Mouse (Mus musculus) adrenal gland, postnatal 14 days (tissue): ENCODE measurements around the gene 3110082I17Rik. TPM values are rescaled to one million over a fixed set of nuclear protein-coding genes. Genes with fewer than 3 reads are reported as not detected.
"Not testable (repeated sequence)": the region's sequence is repeated elsewhere in the genome, so short reads cannot be mapped to it uniquely, and the experiment has no call there.

Source experiments
- DNase-seq: peaks from one replicate; pipeline ENCODE4 v3.0.0; 2021; ENCODE audit warnings: mixed read lengths
- total RNA-seq: library from RNA; stranded (reverse); gene quantifications from 2 replicates; pipeline ENCODE4 v1.2.3, GENCODE M21; 2021

3110082I17Rik gene
- total RNA-seq, 1 experiment from 2014 or later: 11.2 TPM

GRCm38 (mm10) chr5:139353496-139353895 is 106.8 kb downstream of the 3110082I17Rik start:
- DNase-seq: peak; percentile 71

GRCm38 (mm10) chr5:139352317-139352716 is 108.0 kb downstream of the 3110082I17Rik start, which contains the start of gene Cyp2w1:
Cyp2w1 (plus strand) TSS chr5:139352617.
- no peak for DNase-seq

GRCm38 (mm10) chr5:139351628-139352027 is 108.7 kb downstream of the 3110082I17Rik start:
- DNase-seq: no peak

GRCm38 (mm10) chr5:139351134-139351533 is 109.2 kb downstream of the 3110082I17Rik start, which contains the start of gene Cox19:
Cox19 (minus strand) TSS chr5:139351418.
- DNase-seq: no peak

DNA sequence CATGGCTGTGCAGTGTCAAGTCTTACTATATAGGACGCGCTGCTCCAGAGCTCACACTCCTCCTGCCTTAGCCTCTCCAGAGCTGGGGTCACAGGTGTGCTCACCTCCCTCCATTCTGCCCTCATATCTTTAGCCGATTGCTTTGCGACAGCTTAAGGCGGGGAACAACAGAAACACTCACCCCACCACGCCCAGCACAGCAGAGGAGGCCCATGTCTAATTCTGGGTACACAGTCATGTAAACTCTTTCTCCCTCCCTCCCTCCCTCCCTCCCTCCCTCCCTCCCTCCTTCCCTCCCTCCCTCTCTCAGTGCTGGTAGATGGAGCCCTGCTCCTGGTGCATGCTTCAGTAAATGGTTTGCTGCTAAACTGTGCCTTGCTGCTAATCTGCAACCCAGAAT is 110.6 kb downstream of the 3110082I17Rik start:
- no peak for DNase-seq

DNA sequence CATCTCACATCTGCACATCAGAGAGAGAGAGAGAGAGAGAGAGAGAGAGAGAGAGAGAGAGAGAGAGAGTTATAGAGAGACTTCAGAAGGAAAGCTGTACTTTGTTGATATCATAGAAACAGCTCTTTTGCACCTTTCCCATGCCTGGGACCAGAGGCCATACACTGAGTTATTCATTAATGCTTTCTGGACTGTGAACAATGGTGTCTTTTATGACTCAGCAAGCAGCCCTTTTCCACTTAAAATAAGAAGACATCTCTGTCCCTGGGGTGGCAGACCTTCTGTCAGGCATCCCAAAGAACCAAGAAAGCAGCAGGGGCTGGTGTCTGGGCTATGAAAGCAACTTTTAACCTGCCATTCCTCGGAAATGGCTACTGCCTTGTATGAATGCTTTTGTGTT is 113.1 kb downstream of the 3110082I17Rik start:
- no peak for DNase-seq

DNA sequence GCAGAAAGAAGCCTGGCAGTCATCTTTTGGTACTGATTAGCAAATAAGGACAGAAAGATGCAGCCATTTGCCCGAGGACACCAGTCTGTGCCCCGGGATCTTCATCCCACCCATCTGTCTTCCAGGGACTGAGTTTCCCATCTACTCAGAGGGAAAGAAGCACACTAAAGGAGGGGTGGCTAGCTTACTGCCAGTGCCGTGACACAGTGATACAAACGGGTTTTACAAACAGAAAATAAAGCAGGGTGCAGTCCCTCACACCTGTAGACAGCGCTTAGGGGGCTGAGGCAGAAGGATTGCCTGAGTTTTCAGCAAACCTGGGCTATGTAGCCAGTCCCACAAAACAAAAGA is 115.0 kb downstream of the 3110082I17Rik start:
- no peak for DNase-seq

- peak; percentile 99 for DNase-seq
Observed at GRCm38 (mm10) chr5:139344687-139345363, 115.5 kb downstream of the 3110082I17Rik start.

DNA sequence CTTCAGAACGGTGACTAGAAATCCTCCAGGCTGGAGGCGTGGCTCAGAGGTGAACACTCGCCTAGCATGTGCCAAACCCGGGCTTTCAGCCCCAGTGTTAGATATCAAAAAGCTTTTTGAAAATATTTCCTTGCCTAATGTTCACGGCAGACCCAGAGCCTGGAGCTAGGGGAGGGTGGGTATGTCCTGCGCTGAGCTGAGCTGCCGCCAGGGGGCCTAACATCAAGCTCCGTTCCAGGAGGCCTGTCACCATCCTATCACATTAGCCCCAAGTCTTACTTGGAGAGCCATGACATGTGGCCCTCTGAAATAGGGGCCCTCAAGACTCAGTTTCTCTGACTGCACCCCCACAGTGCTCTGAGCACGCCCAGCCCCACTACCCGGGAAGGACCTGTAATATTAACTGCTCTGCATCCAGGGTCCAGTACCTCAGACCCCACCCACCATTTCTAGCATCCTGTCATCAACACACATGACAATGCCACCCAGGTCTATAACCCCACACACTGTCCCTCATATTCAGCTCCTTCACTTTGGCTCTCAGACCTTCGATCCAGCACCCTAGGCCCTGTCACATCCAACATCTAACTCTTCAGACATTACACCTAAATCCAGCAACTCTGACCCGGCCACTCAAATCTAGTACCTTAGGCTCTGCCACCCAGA is 116.2 kb downstream of the 3110082I17Rik start:
- DNase-seq: peak; percentile 91

GRCm38 (mm10) chr5:139338891-139339290 is 121.4 kb downstream of the 3110082I17Rik start:
- DNase-seq: no peak

GRCm38 (mm10) chr5:139338403-139338802 is 121.9 kb downstream of the 3110082I17Rik start:
- no peak for DNase-seq

- no peak for DNase-seq
Observed at GRCm38 (mm10) chr5:139337826-139338370, 122.4 kb downstream of the 3110082I17Rik start.

- no peak for DNase-seq
Observed at GRCm38 (mm10) chr5:139335634-139336033, 124.7 kb downstream of the 3110082I17Rik start.

- not testable (repeated sequence) for DNase-seq
Observed at GRCm38 (mm10) chr5:139334394-139334793, 125.9 kb downstream of the 3110082I17Rik start.

DNA sequence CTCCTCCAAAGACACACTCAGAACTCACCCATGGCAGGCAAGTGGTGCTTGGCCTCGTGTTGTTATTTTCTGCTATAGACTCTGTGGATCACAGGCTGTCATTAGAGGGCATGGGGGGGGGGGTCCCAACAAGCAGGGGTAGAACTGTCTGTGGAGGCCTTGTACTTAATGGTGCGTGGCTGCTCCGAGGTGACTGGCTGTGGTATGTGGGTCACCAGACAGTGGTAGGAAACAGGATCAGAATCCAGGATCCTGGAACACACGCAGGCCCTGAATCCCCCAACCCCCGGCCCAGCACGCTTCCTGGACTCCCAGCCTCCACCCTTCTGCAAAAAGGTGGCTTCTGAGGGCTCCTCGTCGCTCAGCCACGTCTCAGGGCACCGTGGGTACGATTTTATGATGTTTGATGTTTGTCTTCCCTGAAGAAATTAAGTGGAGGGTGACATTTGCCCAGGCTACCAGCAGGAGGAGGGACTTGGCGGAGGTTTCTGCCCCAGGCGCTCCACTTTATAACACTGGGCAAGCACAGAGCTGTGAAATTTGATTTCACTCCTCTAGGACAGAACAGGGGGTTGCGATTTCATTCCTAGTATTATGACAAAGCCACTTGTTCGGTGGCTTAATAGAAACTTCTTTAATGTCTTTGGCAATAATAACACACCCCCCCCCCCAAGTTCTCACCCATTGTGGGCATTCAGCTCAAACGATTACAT is 126.9 kb downstream of the 3110082I17Rik start:
- DNase-seq: peak; percentile 53

DNA sequence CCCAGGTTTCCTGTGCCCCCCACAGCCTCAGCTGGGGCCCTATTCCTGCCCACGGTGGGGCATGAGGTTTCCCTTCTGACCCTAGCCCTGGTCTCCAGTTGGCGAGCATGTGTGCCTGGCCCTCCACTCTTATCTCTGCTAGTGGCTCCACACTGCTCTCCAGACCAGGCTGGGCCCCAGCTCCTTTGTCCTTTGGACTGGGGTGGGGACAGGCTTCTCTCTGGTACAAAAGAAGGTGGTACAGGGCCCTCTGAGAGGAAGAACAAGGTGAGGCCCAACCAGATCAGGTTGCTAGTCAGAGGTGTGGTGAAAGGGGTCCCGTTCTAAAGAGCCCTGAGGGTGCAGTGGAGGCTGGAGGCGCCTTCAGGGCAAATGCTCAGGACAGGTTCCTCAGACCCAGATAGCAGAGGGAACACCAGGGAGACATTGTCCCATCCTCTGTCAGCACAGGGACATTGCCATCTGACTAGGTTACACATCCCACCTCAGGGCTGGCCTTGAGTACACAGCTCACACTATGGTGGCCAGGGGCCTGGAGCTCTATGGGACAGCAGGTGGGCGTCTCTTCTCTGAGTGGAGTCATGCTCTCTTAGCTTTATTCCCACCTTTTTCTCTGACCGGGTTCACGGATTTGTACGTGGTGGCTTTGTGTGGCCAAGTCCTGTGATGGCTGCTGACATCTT is 127.6 kb downstream of the 3110082I17Rik start:
- DNase-seq: no peak

DNA sequence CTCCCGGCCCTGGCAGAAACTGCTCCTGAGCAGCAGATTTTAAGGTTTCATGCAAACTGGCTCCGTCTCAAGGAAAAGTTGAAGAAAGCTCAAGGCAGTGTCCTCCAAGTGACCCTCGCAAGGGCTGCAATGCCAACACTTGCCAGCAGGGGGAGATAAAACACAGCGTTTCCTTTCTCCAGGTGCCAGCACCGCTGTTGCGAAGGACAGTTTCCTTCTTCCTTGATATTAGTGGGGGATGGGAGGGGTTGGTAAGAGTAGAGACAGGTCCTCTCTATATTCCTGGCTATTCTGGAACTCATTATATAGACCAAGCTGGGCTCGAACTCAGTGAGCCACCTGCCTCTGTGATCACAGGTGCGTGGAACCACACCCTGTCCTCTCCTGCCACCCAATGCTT is 128.6 kb downstream of the 3110082I17Rik start:
- DNase-seq: peak; percentile 88

DNA sequence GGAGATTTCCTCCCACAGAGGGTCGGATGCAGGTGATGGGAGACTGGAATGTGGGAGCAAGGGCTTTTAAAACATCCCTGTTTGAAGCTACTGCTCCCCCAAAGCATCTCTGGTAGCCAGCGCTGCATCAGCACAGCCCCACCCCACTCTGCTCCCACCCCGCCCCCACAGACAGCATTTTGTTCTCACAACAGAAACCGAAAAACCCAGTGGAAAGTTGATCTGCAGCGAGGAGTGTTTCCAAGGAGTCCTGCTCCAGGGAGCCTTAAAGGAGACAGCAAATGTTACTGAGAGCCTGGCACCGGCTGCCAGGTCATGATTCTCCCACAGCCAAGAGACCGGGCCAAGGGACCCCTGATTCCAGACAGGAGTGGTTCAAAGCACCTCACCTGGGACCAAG is 129.6 kb downstream of the 3110082I17Rik start:
- no peak for DNase-seq

GRCm38 (mm10) chr5:139327634-139328020 is 132.7 kb downstream of the 3110082I17Rik start:
- no peak for DNase-seq

DNA sequence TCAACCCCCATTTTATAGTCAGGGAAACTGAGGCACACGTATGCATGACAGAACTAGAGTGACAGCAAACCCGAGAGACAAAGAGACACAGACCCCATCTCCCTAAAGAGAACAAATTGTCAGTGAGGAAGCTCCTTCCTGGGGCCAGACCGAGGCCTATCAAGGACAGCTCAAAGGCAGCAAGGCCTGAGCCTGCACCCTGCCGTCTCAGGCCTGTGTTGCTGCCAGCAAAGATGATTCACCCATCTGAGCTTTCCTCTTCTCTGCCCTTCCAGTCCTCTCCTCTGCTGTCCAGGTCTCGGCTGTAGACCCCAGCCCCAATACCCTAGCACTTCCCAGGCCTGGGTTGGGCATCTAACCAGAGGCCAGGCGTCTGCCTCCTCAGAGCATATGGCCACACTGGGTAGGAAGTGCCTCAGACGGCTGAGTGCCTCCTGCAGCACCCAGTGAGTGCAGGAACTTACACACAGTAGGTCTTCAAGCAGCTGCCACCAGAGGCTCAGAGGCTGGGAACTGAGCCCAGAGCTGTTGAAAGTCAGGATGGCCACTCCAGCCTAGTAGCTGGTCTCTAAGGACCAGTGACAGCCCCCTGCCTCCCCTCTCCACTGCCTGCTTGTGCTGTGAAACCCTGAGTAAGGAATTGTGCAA is 133.2 kb downstream of the 3110082I17Rik start:
- peak; percentile 39 for DNase-seq

GRCm38 (mm10) chr5:139326111-139326696 is 134.1 kb downstream of the 3110082I17Rik start:
- no peak for DNase-seq
